Mouse (Mus musculus): ENCODE measurements at regions not wholly inside any gene's neighbourhood (a gene's known extent, or its start where the extent isn't known, plus 50 kb on each side); places are given as distances from the start of the nearest gene placed in this dataset.

- no peak for DNase-seq (ENCODE audit: low spot score)
- H3K27me3 ChIP-seq (ENCODE audit: insufficient read depth, low read length) = no peaks in the 10 kb centered on the region
- no peaks in the 10 kb centered on the region for H3K9me3 ChIP-seq (ENCODE audit: low read length)
- no peaks in the 10 kb centered on the region for H3K36me3 ChIP-seq (ENCODE audit: insufficient read depth, low read length)
- WGBS = 94% methylated on average over 4 of the region's 4 CpGs
- no peak for ATAC-seq (ENCODE audit: low FRiP score)
- H3K27ac ChIP-seq (ENCODE audit: low read depth, low read length) = no peak overlapping the region
- no peak overlapping the region for H3K4me3 ChIP-seq (ENCODE audit: low read depth, low read length)
- H3K4me1 ChIP-seq (ENCODE audit: insufficient read depth, low read length) = no peaks in the 10 kb centered on the region
- no peak for TF ChIP-seq CTCF (IDR thresholded peaks at IDR 0.05)
- no peak overlapping the region for H3K4me2 ChIP-seq (ENCODE audit: low read depth, low read length, poor library complexity, severe bottlenecking)
- no peak overlapping the region for H3K9ac ChIP-seq (replicated peaks; ENCODE audit: low read length, poor library complexity, severe bottlenecking)
These were observed 257.4 kb downstream of the Bcl11a start for GRCm38 (mm10) chr11:24335256-24335655.

GRCm38 (mm10) chr11:24338111-24338510 is 260.3 kb downstream of the Bcl11a start:
- DNase-seq (ENCODE audit: low spot score) = no peak

GRCm38 (mm10) chr11:24339061-24339460 is 261.2 kb downstream of the Bcl11a start:
- Histone ChIP-seq H3K27me3 (ENCODE audit: insufficient read depth, low read length) (no peaks in the 10 kb centered on the region), H3K9me3 (ENCODE audit: low read length) (no peaks in the 10 kb centered on the region), H3K4me2 (ENCODE audit: low read depth, low read length, poor library complexity, severe bottlenecking) (no peak overlapping the region), H3K9ac (replicated peaks; ENCODE audit: low read length, poor library complexity, severe bottlenecking) (no peak overlapping the region), H3K36me3 (ENCODE audit: insufficient read depth, low read length) (no peaks in the 10 kb centered on the region), H3K4me3 (ENCODE audit: low read depth, low read length) (no peak overlapping the region), H3K27ac (ENCODE audit: low read depth, low read length) (no peak overlapping the region), H3K4me1 (ENCODE audit: insufficient read depth, low read length) (no peaks in the 10 kb centered on the region)
- WGBS = 73% methylated on average over 2 of the region's 2 CpGs
- no peak for TF ChIP-seq CTCF (IDR thresholded peaks at IDR 0.05)
- DNase-seq (ENCODE audit: low spot score) = no peak
- no peak for ATAC-seq (ENCODE audit: low FRiP score)

More at GRCm38 (mm10) chr11:24338111-24338510, 260.3 kb downstream of the Bcl11a start:
- Histone ChIP-seq H3K9ac (replicated peaks; ENCODE audit: low read length, poor library complexity, severe bottlenecking) (no peak overlapping the region), H3K27ac (ENCODE audit: low read depth, low read length) (no peak overlapping the region), H3K27me3 (ENCODE audit: insufficient read depth, low read length) (no peaks in the 10 kb centered on the region), H3K4me2 (ENCODE audit: low read depth, low read length, poor library complexity, severe bottlenecking) (no peak overlapping the region), H3K4me3 (ENCODE audit: low read depth, low read length) (no peak overlapping the region), H3K9me3 (ENCODE audit: low read length) (no peaks in the 10 kb centered on the region), H3K4me1 (ENCODE audit: insufficient read depth, low read length) (no peaks in the 10 kb centered on the region), H3K36me3 (ENCODE audit: insufficient read depth, low read length) (no peaks in the 10 kb centered on the region)
- no peak for TF ChIP-seq CTCF (IDR thresholded peaks at IDR 0.05)
- WGBS = 85% methylated on average over 1 of the region's 1 CpGs
- ATAC-seq (ENCODE audit: low FRiP score) = no peak

GRCm38 (mm10) chr11:24340677-24341076 is 262.8 kb downstream of the Bcl11a start:
- Histone ChIP-seq H3K4me2 (ENCODE audit: low read depth, low read length, poor library complexity, severe bottlenecking) (no peak overlapping the region), H3K9me3 (ENCODE audit: low read length) (no peaks in the 10 kb centered on the region), H3K4me1 (ENCODE audit: insufficient read depth, low read length) (no peaks in the 10 kb centered on the region), H3K27me3 (ENCODE audit: insufficient read depth, low read length) (no peaks in the 10 kb centered on the region), H3K27ac (ENCODE audit: low read depth, low read length) (no peak overlapping the region), H3K36me3 (ENCODE audit: insufficient read depth, low read length) (no peaks in the 10 kb centered on the region), H3K9ac (replicated peaks; ENCODE audit: low read length, poor library complexity, severe bottlenecking) (no peak overlapping the region), H3K4me3 (ENCODE audit: low read depth, low read length) (no peak overlapping the region)
- 97% methylated on average over 2 of the region's 2 CpGs for WGBS
- DNase-seq (ENCODE audit: low spot score) (no peak), ATAC-seq (ENCODE audit: low FRiP score) (peak; percentile 44; the same call in 1 of the 2 replicates)
- TF ChIP-seq CTCF (IDR thresholded peaks at IDR 0.05) = no peak

GRCm38 (mm10) chr11:24341650-24342049 is 263.8 kb downstream of the Bcl11a start:
- H3K27ac ChIP-seq (ENCODE audit: low read depth, low read length) = no peak overlapping the region
- ATAC-seq (ENCODE audit: low FRiP score) (no peak), DNase-seq (ENCODE audit: low spot score) (no peak)
- H3K4me1 ChIP-seq (ENCODE audit: insufficient read depth, low read length) = no peaks in the 10 kb centered on the region
- H3K4me2 ChIP-seq (ENCODE audit: low read depth, low read length, poor library complexity, severe bottlenecking) = no peak overlapping the region
- WGBS = 64% methylated on average over 3 of the region's 3 CpGs
- no peak overlapping the region for H3K9ac ChIP-seq (replicated peaks; ENCODE audit: low read length, poor library complexity, severe bottlenecking)
- H3K27me3 ChIP-seq (ENCODE audit: insufficient read depth, low read length) = no peaks in the 10 kb centered on the region
- H3K4me3 ChIP-seq (ENCODE audit: low read depth, low read length) = no peak overlapping the region
- TF ChIP-seq CTCF (IDR thresholded peaks at IDR 0.05) = no peak
- H3K9me3 ChIP-seq (ENCODE audit: low read length) = no peaks in the 10 kb centered on the region
- H3K36me3 ChIP-seq (ENCODE audit: insufficient read depth, low read length) = no peaks in the 10 kb centered on the region

GRCm38 (mm10) chr11:24342176-24342575 is 264.3 kb downstream of the Bcl11a start:
- no peak overlapping the region for H3K9ac ChIP-seq (replicated peaks; ENCODE audit: low read length, poor library complexity, severe bottlenecking)
- H3K9me3 ChIP-seq (ENCODE audit: low read length) = no peaks in the 10 kb centered on the region
- no peak overlapping the region for H3K4me3 ChIP-seq (ENCODE audit: low read depth, low read length)
- no peaks in the 10 kb centered on the region for H3K4me1 ChIP-seq (ENCODE audit: insufficient read depth, low read length)
- no peak for DNase-seq (ENCODE audit: low spot score)
- no peaks in the 10 kb centered on the region for H3K36me3 ChIP-seq (ENCODE audit: insufficient read depth, low read length)
- TF ChIP-seq CTCF (IDR thresholded peaks at IDR 0.05) = no peak
- H3K27me3 ChIP-seq (ENCODE audit: insufficient read depth, low read length) = no peaks in the 10 kb centered on the region
- H3K27ac ChIP-seq (ENCODE audit: low read depth, low read length) = no peak overlapping the region
- no peak overlapping the region for H3K4me2 ChIP-seq (ENCODE audit: low read depth, low read length, poor library complexity, severe bottlenecking)
- no peak for ATAC-seq (ENCODE audit: low FRiP score)
- 44% methylated on average over 2 of the region's 2 CpGs for WGBS
